Mouse (Mus musculus): ENCODE results near the gene Gm20390. TPM values are rescaled to one million over a fixed set of nuclear protein-coding genes. Genes with fewer than 3 reads are reported as not detected.

Gm20390 gene
- 10 to 100 TPM in 1 of 2 experiments, 1 to 10 TPM in 1; 2.8 to 13.0 TPM for total RNA-seq (2021)
- long read RNA-seq, experiment 1, partial matches to known transcripts: 43 of 49 reads
- long read RNA-seq, experiment 1, other reads (novel, unspliced or antisense): 6 of 49 reads
- long read RNA-seq, experiment 2, partial matches to known transcripts: 37 of 40 reads
- long read RNA-seq, experiment 2, other reads (novel, unspliced or antisense): 3 of 40 reads

- Histone ChIP-seq H3K27ac (peak within 1 kb of the TSS; percentile 91), H3K4me3 (peak within 1 kb of the TSS; percentile 89)
- intact Hi-C loops (cut with DNase I): loop anchor here (1.0 to 5.0 kb wide), 4 partner anchors 19 to 119 kb away; no protein-coding TSS in a partner anchor
- DNase-seq: peak; percentile 95
- peak; percentile 82 for TF ChIP-seq CTCF (IDR thresholded peaks at IDR 0.05)
These were observed at the start of gene Gm20390, which contains the start of gene Nme1 for GRCm38 (mm10) chr11:93968005-93968847. Gene Gm20390, minus strand, starts transcription at chr11:93968293. Gene Nme1, minus strand, starts transcription at chr11:93968521.

DNA sequence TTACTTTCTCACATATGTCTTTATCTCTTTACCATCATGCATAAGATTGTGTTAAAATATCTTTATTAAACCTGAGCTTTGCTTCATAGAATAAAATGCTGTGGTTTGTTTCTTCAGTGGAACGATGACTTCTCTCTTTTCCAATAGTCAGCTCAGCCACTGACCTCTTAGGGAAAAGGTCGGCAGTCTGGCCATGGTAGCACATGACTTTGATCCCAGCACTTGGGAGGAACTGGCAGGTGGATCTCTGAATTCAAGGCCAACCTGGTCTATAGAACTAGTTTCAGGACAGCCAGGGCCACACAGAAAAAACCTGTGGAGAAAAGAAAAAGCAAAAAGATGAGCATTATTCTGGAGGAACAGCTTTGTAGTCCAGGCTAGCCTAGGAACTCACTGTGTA, 35.3 kb upstream of the Gm20390 start:
- intact Hi-C loops (cut with DNase I): no loop called here

DNA sequence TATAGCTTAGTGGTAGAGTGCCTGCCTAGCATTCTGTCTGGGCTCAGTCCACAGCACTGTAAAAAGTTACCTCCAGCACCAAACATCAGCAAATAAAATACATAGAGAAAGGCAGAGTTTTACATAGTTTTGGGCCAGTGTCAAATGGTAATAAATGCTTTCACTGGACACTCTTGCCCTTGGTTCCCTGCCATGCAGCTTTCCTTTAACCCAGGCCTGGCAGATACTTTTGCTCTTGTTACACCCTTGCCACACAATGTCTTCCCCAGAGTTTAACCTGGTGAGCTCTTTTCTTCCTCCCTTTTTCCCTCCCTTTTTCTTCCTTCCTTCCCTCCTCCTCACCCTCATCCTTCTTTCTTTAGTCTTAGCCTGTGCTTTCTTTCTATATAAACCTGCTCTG, 31.2 kb upstream of the Gm20390 start:
- no peak for TF ChIP-seq CTCF (IDR thresholded peaks at IDR 0.05)
- peak overlapping the region; percentile 100 for H3K4me3 ChIP-seq
- intact Hi-C loops (cut with DNase I): loop anchor here (5.0 kb wide), 1 partner anchor 42 kb away; the partner anchor contains the start of gene Nme2
- H3K27ac ChIP-seq: peak overlapping the region; percentile 99
- no peak for DNase-seq

More for the DNA sequence above, 35.3 kb upstream of the Gm20390 start:
- H3K4me3 ChIP-seq: no peak overlapping the region
- DNase-seq: no peak
- no peak for TF ChIP-seq CTCF (IDR thresholded peaks at IDR 0.05)
- H3K27ac ChIP-seq: no peak overlapping the region

DNA sequence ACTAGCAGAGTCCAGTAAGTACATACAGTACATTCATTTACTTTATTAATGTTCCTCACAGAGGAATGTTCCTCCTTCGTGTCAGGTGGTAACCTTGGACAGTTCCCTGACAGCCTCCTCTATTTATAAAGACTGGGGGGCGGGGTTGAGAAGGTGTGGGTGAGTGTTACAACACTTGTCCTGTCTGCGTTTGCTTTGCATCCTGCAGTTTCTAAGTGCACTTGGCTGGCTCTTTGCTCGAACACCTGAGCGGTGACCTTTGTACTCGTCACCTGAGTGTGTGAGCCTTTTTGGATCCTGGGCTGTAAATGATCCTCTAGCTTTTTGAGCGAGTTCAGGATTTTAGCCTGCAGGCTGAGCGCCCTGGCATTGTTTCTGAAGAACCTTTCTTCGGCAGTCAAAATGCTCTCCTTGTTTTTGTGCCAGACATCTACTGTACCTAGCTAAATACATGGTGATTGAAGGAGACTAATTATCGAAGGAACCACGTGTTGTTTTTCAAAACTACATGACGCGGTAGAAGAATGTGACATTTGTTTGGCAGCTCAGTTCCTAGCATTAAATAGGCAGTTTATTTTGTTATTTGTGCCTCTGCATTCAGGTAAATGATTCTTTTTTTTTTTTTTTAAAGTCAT, 29.2 kb upstream of the Gm20390 start:
- intact Hi-C loops (cut with DNase I): loop anchor here (5.0 kb wide), 1 partner anchor 40 kb away; the partner anchor contains the start of gene Nme2
- TF ChIP-seq CTCF (IDR thresholded peaks at IDR 0.05): no peak
- DNase-seq: peak; percentile 75
- Histone ChIP-seq H3K27ac (peak overlapping the region; percentile 99), H3K4me3 (peak overlapping the region; percentile 100)

- intact Hi-C loops (cut with DNase I): loop anchor here (5.0 kb wide), 1 partner anchor 39 kb away; the partner anchor contains the start of gene Nme2
- H3K4me3 ChIP-seq: peak overlapping the region; percentile 100
- peak; percentile 75 for DNase-seq
- peak; percentile 47 for TF ChIP-seq CTCF (IDR thresholded peaks at IDR 0.05)
- H3K27ac ChIP-seq: peak overlapping the region; percentile 99
These were observed 28.4 kb upstream of the Gm20390 start for GRCm38 (mm10) chr11:93996306-93997140.

- intact Hi-C loops (cut with DNase I): loop anchor here (5.0 kb wide), 1 partner anchor 39 kb away; the partner anchor contains the start of gene Nme2
- DNase-seq: peak; percentile 97
- H3K27ac ChIP-seq: peak within 1 kb of the TSS; percentile 100
- peak within 1 kb of the TSS; percentile 100 for H3K4me3 ChIP-seq
- TF ChIP-seq CTCF (IDR thresholded peaks at IDR 0.05): no peak
These were observed 27.7 kb upstream of the Gm20390 start, which contains the start of gene Spag9 for GRCm38 (mm10) chr11:93995720-93996305. Gene Spag9, plus strand, starts transcription at chr11:93996091.

GRCm38 (mm10) chr11:93995111-93995719, 27.1 kb upstream of the Gm20390 start:
- H3K27ac ChIP-seq: peak overlapping the region; percentile 100
- peak; percentile 89 for DNase-seq
- H3K4me3 ChIP-seq: peak overlapping the region; percentile 100
- no peak for TF ChIP-seq CTCF (IDR thresholded peaks at IDR 0.05)
- intact Hi-C loops (cut with DNase I): loop anchor here (5.0 kb wide), 1 partner anchor 38 kb away; the partner anchor contains the start of gene Nme2

DNA sequence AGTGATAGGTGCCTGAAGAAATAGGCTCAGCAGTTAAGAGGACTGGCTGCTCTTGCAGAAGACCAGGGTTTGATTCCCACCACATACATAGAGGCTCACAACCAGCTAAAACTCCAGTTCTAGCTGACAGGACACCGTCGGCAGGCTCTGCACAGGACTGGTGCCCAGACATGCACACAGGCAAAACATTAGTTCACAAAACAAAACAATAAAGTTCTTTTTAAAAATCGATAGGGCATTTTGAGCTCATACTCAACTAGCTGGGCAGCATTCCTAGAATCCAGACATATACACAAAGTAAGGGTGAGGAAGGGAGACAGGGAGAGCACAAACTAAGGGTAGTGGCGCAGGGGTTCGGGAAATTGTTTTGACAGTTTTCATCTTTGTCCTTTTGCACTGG, 26.4 kb upstream of the Gm20390 start:
- TF ChIP-seq CTCF (IDR thresholded peaks at IDR 0.05): no peak
- intact Hi-C loops (cut with DNase I): loop anchor here (1.0 kb wide), 1 partner anchor 26 kb away; the partner anchor contains the start of genes Gm20390 and Nme1
- Histone ChIP-seq H3K4me3 (peak overlapping the region; percentile 100), H3K27ac (peak overlapping the region; percentile 100)
- no peak for DNase-seq

- DNase-seq: no peak
- intact Hi-C loops (cut with DNase I): no loop called here
- Histone ChIP-seq H3K4me3 (peak overlapping the region; percentile 9), H3K27ac (peak overlapping the region; percentile 94)
- no peak for TF ChIP-seq CTCF (IDR thresholded peaks at IDR 0.05)
These were observed 20.4 kb upstream of the Gm20390 start for GRCm38 (mm10) chr11:93988328-93989062.
